Mouse (Mus musculus) brain, embryonic 14.5 days (tissue): Measurements from ENCODE around the gene Cep112. TPM values are rescaled to one million over a fixed set of nuclear protein-coding genes. Genes with fewer than 3 reads are reported as not detected.

Experiments
- DNase-seq: peaks from one replicate; pipeline ENCODE4 v3.0.0-alpha.2; 2011; ENCODE audit warnings: low read depth
- CTCF ChIP-seq: fragments of 200-500 bp; IDR thresholded peaks from 2 replicates; pipeline ENCODE4 v1.5.1; 2012; ENCODE audit warnings: inconsistent platforms, mild to moderate bottlenecking, moderate library complexity, borderline replicate concordance; ENCODE audit not compliant: insufficient read depth, insufficient read length; ENCODE audit errors: extremely low read depth
- POLR2A ChIP-seq: fragments of 200-500 bp; IDR thresholded peaks from 2 replicates; pipeline ENCODE4 v1.6.1; 2012; ENCODE audit warnings: mild to moderate bottlenecking, inconsistent platforms, borderline replicate concordance; ENCODE audit not compliant: poor library complexity, insufficient read depth, insufficient read length, severe bottlenecking; ENCODE audit errors: extremely low read depth
- polyA plus RNA-seq: library from polyadenylated mRNA; depleted of rRNA; stranded (reverse); fragments of >200 nt; gene quantifications from 2 replicates; pipeline ENCODE4 v1.2.3, GENCODE M21; 2012

Gene Cep112
- polyA plus RNA-seq, 1 experiment = 13.3 TPM

GRCm38 (mm10) chr11:108586551-108587184, 161.7 kb downstream of the Cep112 start:
- TF ChIP-seq CTCF = no peak
- TF ChIP-seq POLR2A = no peak

DNA sequence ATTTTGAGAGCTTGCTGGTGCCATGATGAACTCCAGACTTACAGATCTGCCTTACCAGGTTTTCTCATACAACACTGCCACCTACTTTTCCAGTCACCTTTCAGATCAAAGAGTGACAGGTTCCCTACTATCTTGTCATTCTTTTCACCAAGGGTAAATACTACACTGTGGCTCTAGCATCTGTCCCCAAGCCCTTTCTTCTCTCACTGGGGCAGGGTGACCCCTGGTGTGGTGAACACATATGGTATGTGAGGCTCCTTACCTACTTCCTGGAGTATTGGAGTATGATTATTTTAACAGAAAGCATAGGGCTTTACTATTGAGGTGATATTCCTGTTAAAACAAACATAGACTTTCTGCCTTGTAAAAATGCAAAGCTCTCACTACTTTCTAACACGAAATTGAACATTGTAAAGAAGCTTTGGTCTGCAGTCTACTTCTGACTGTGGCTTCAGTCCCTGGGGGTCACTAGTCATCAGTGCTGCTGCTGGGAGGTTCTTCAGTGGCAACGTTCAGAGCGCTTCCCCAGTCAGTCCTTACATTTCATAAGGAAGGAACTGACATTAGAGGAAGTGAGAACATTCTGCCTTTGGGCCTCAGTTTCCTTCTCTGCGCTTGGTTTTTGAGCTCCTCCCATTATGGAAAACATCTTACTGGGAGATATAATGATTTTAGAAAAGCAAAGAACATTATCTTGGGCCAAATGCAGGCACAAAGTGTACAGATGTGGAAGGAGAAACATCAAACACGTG, 168.4 kb downstream of the Cep112 start:
- TF ChIP-seq POLR2A = no peak
- no peak for TF ChIP-seq CTCF
- no peak for DNase-seq

More at GRCm38 (mm10) chr11:108586551-108587184, 161.7 kb downstream of the Cep112 start:
- peak; percentile 41 for DNase-seq

DNA sequence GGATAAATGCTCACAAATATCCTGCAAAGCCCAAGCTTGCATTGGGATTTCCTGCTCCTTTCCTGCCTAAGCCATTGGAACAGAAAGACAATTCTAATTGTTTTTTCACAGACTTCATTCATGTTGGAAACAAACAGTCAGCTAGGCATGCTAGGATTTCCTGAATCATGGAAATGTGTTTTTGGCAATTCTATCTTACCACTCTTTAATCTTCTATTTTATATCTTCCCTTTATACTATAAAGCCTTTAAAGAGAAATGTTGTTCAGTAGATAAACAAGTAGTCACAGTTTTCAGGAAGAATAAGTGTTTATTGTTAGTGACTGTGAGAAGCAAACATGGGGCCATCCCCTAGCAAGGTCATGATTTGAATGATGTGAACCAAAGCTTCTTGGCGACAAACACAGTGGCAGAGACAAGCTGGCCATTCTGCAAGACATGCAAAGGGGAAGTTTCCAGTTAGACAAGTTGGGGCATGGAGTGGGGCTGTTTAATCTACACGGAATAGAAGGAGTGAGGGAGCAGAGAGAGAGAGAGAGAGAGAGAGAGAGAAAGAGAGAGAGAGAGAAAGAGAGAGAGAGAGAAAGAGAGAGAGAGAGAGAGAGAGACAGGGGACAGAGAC, 169.1 kb downstream of the Cep112 start:
- no peak for DNase-seq
- TF ChIP-seq CTCF (no peak), POLR2A (no peak)

GRCm38 (mm10) chr11:108605301-108605700, 180.3 kb downstream of the Cep112 start:
- no peak for TF ChIP-seq POLR2A
- DNase-seq = peak; percentile 89

- DNase-seq = peak; percentile 76
- TF ChIP-seq CTCF (no peak), POLR2A (no peak)
These were observed 181.0 kb downstream of the Cep112 start for GRCm38 (mm10) chr11:108606036-108606435.

DNA sequence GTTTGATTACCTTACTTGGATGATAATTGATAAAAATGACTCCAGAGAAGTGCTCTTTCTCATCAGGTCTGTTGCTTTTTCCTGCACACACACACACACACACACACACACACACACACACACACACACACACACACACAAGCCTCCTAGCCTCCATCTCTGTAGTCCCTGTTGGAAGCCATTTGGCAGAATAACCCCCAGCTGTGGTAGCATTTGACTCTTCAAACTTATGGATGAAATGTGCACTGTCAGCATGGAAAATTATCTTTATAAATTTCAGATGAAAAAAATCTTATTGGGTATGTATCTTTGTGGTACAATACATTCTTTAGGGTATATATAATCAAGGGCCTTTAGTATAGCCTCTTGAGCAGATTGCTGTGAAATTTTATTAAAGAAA, 181.8 kb downstream of the Cep112 start:
- DNase-seq = peak; percentile 65
- TF ChIP-seq CTCF = no peak

DNA sequence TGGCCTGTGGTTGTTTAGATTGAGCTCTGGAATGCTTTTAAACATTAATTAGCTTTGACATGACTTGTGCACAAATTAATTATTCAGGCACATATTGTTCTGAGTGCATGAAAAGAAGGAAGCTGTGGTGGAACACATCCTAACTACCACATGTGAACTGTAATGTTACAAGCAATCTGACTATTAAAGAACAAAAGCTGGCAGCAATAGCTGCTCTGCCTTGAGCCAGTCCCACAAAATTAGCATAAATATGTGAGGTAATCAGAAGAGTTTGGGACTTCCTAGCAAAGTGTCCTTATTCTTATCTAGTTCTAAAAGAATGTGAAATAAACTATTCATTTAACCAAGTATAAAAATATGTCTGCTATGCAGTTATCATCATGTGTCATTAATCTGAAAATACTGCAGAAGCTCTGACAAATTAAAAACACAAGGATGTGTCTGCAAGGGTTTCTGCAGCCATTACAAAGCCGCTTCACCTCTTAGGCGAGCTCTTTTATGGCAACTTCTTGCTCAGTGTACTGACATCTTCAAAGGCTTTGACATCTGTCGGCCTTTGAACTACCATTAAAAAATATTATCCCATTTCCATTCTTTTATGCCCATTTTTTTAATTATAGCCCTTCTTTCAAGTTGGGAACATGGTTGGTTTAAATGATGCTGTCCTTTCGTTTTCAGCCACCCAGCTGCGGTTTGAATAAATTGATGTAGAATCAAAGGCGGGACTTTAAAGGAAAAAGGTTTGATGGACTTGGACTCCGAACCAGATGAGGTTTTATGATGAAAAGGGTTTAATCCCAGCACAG, 195.8 kb downstream of the Cep112 start:
- peak; percentile 84 for DNase-seq
- TF ChIP-seq POLR2A (no peak), CTCF (no peak)

DNA sequence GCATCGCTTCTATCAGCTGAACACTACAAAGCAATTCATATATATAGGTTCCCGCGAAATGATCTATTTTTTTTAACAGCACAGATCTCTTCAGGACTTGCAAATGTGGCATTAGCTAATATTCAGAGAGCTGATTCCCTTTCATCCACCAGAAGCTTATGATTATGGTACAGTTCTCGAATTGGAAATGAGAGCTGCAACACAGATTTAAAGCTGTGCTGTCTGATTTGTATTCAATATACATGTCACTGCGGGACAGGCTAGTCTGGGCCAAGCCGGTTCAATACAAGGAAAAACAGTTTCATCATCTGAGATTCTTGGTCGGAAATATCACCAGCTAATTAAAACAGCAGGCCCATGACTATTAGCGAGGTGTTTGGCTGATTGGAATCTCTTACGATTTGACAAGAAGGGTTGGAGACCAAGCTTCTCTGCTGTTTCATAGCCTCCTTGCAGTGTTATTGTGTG, 196.5 kb downstream of the Cep112 start:
- TF ChIP-seq CTCF (no peak), POLR2A (no peak)
- peak; percentile 85 for DNase-seq

DNA sequence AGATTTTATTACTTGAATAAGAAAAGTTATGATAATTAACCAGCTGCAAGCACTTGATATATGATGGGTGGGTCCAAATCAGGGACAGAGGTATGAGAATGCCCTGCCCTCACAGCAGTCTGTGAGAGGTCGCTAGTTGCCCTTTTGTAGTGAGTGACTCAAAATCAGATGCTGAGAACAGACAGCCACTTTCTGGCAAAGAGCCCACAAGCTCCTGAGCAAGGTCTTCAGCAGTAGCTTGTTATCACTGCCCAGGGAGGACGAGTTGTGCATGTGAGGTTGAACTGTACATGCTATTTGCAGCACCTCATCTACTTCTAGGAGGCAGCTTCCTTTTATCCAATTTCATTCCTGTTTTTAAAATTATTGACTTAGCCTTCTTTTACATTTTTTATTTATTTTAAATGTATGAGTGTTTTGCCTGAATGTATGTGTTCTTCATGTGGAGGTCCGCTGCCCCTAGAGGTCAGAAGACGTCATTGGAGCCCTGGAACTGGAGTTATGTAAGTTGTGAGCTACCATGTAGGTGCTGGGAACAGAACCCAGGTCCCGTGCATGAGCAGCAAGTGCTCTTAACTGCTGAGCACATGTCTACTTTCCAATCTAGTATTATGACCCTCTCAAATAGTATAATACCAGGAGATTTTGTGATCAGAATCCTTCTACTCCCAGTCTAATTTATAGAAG, 200.7 kb downstream of the Cep112 start:
- DNase-seq = no peak
- TF ChIP-seq POLR2A (no peak), CTCF (peak; percentile 15; the same call in 1 of the 2 replicates)

DNA sequence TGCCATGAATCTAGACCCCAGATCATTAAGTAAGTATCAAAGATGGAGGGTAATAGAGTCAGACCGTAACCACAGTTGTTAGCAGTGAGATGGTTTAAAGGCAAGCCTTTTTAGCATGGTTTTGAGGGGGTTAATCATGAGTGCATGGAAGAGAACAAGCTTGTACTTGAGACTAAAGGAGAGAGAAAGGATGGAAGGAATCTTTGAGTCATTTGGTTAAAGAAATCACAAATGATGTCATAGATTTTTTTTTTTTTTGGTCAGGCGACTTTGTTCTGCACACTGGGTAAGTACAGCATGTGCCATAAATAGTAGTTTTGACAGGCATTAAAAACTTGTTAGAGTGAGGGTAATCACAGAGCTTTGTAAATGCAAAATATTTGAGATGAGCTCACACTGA, 212.8 kb downstream of the Cep112 start:
- no peak for DNase-seq
- TF ChIP-seq CTCF (no peak), POLR2A (no peak)
